Mouse (Mus musculus) stomach, embryonic 14.5 days (tissue): ENCODE measurements around the gene Amy1. TPM values are rescaled to one million over a fixed set of nuclear protein-coding genes. Genes with fewer than 3 reads are reported as not detected.
"Not testable (repeated sequence)": the region's sequence is repeated elsewhere in the genome, so short reads cannot be mapped to it uniquely, and the experiment has no call there.

Source experiments
- ATAC-seq: fragments of 200-750 bp; cut with Nextera tagmentation; 2 replicates; pipeline ENCODE4 v1.8.0; 2017; ENCODE audit warnings: low read depth, moderate TSS enrichment; ENCODE audit not compliant: insufficient number of reproducible peaks, insufficient read depth, low FRiP score
- H3K27ac ChIP-seq: fragments of 300-500 bp; sonication (generic); 2 replicates; pipeline ENCODE4 v1.5.1; 2014; ENCODE audit warnings: mild to moderate bottlenecking, low read length, moderate library complexity, mixed read lengths
- H3K27me3 ChIP-seq: fragments of 300-500 bp; sonication (generic); 2 replicates; pipeline ENCODE4 v1.6.1; 2014; ENCODE audit warnings: low read length, control low read depth, mixed read lengths; ENCODE audit not compliant: control insufficient read depth, insufficient read depth
- H3K36me3 ChIP-seq: fragments of 300-500 bp; sonication (generic); 2 replicates; pipeline ENCODE4 v1.6.1; 2014; ENCODE audit warnings: mild to moderate bottlenecking, control low read depth, low read length, moderate library complexity, mixed read lengths; ENCODE audit not compliant: control insufficient read depth, insufficient read depth
- H3K4me1 ChIP-seq: fragments of 300-500 bp; sonication (generic); 2 replicates; pipeline ENCODE4 v1.6.1; 2014; ENCODE audit warnings: low read length, control low read depth, mixed read lengths; ENCODE audit not compliant: control insufficient read depth, insufficient read depth
- H3K4me2 ChIP-seq: fragments of 300-500 bp; sonication (generic); replicated peaks from 2 replicates; pipeline ENCODE4 v1.6.1; 2014; ENCODE audit warnings: low read depth, low read length, control low read depth
- H3K4me3 ChIP-seq: fragments of 300-500 bp; sonication (generic); 2 replicates; pipeline ENCODE4 v1.5.1; 2014; ENCODE audit warnings: low read depth, low read length, control low read depth
- H3K9ac ChIP-seq: fragments of 300-500 bp; sonication (generic); replicated peaks from 2 replicates; pipeline ENCODE4 v1.6.1; 2014; ENCODE audit warnings: low read depth, mild to moderate bottlenecking, control low read depth, low read length, moderate library complexity, mixed read lengths
- H3K9me3 ChIP-seq: fragments of 300-500 bp; sonication (generic); 2 replicates; pipeline ENCODE4 v1.6.1; 2016; ENCODE audit warnings: low read depth, low read length, control low read depth; ENCODE audit not compliant: control insufficient read depth
- WGBS: fragments of 180-500 bp; shearing (Covaris S2); extraction: QIAGEN DNeasy Blood & Tissue Kit; methylation state at CpG from one replicate; pipeline ENCODE4 v1.1.7; 2014; 5-methylcytosine and 5-hydroxymethylcytosine counted together
- polyA plus RNA-seq: library from polyadenylated mRNA; unstranded; fragments of >200 nt; fragmentation: Nextera tagmentation; extraction: Ambion mirVana; gene quantifications from 2 replicates; pipeline ENCODE4 v1.2.1, GENCODE M21; 2014

Gene Amy1
- polyA plus RNA-seq, result 1.8 and 2.7 TPM in 2 replicates

DNA sequence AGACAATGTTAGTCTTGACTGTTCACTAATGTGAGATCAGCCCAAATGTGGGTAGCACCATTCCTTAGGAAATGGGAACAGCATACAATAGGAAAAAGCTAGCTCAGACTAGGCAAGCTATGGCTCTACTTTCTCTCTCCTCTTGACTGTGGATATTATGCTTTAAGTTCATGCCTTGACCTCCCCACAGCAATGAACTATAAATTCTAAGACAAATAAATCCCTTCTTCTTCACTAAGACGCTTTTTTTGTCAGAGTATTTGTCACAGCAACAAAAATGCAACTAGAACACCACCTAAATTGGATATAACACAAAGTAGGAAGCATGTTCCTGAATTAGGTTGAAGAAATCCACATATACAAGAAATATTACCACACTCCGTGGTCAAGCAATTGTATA lies at the start of gene Amy1:
Gene Amy1 (minus strand): TSS at position 101 of the 400 bp plus-strand sequence.
- Histone ChIP-seq H3K4me3 (no peak within 1 kb of the TSS), H3K4me1 (no peaks in the 10 kb centered on the region), H3K36me3 (peaks cover 6% of the 10 kb centered on the region), H3K9me3 (no peaks in the 10 kb centered on the region), H3K27me3 (no peaks in the 10 kb centered on the region), H3K27ac (no peak within 1 kb of the TSS), H3K9ac (no peak within 1 kb of the TSS), H3K4me2 (no peak within 1 kb of the TSS)
- 86% methylated on average over 2 of the region's 2 CpGs for WGBS
- no peak for ATAC-seq

DNA sequence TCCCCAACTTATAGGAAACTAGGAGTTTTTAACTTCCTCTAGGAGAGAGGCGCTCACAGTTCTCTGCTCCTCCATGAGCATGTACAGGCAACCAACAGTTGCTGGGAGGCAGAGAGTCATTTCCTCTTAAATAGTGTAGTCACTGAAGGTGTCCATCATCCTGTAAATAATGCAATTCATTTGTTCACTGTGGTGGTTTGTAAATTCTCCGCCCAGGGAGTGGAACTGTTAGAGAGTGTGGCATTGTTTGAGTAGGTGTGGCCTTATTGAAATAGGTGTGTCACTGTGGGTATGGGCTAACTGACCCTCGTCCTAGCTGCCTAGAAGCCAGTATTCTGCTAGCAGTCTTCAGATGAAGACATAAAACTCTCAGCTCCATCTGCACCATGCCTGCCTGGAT lies 47.8 kb upstream of the Amy1 start:
- H3K9me3 ChIP-seq, result no peaks in the 10 kb centered on the region
- no peak overlapping the region for H3K4me3 ChIP-seq
- no peak overlapping the region for H3K27ac ChIP-seq
- no peak overlapping the region for H3K9ac ChIP-seq
- ATAC-seq, result peak; percentile 56; the same call in 1 of the 2 replicates
- no peaks in the 10 kb centered on the region for H3K27me3 ChIP-seq
- 67% methylated on average over 3 of the region's 3 CpGs for WGBS
- H3K4me1 ChIP-seq, result no peaks in the 10 kb centered on the region
- H3K4me2 ChIP-seq, result no peak overlapping the region
- H3K36me3 ChIP-seq, result no peaks in the 10 kb centered on the region

DNA sequence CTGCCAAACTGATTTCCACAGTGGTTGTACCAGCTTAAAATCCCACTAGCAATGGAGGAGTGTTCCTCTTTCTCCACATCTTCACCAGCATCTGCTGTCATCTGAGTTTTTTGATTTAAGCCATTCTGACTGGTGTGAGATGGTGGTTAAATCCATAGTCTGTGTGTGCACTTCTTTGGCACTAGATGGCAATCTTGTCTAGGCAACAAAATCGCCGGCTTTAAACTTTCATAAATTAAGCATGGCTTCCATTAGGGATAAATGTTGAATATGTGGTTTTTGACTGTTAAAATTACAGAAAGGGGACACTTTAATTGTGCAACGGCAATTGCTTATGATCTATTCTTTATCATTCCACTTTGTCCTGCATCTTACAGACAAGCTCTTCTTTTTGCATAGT lies 44.9 kb upstream of the Amy1 start:
- H3K27ac ChIP-seq, H3K27me3 ChIP-seq, H3K4me2 ChIP-seq, H3K4me3 ChIP-seq, ATAC-seq, H3K4me1 ChIP-seq, H3K9ac ChIP-seq, H3K9me3 ChIP-seq, H3K36me3 ChIP-seq: not testable (repeated sequence)
- WGBS, result 30% methylated on average over 3 of the region's 3 CpGs

DNA sequence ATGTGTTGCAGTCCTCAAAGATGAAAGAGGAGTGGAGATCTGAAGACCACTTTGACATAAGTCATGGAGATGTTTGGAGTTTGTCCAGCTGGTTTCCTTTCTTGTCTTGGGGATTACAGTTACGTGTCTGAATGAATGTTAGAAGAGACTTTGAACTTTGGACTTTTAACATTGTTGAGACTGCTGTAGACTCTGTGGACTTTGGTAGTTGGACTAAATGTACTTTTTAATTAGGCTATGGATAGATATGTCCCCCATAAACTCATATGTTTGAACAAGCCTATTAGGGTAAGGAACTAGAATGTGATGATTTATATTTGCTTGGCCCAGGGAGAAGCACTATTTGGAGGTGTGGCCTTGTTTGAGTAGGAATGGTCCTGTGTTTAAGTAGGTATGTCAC lies 33.0 kb upstream of the Amy1 start:
- Histone ChIP-seq H3K9me3 (no peaks in the 10 kb centered on the region), H3K27me3 (no peaks in the 10 kb centered on the region), H3K4me1 (no peaks in the 10 kb centered on the region), H3K9ac (no peak overlapping the region), H3K4me2 (no peak overlapping the region), H3K27ac (no peak overlapping the region), H3K36me3 (no peaks in the 10 kb centered on the region), H3K4me3 (no peak overlapping the region)
- WGBS, result 52% methylated on average over 1 of the region's 1 CpGs
- no peak for ATAC-seq

DNA sequence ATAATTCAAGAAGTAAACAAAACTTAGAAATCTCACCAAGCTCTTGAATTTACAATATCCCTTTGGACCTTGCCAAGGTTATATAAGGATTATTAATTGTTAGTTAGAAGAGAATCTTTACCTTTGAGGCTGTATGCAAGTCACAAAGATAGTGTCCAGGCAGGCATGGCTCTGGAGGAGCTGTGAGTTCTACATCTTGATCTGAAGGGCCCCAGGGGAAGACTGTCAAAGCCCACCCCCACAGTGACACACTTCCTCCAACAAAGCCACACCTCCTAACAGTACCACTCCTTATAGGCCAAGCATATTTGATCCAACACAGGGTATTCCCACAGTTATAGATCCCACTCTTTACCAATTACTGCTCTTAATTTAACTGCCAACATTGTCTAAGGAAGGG lies 27.7 kb upstream of the Amy1 start:
- ATAC-seq, result no peak
- H3K4me1 ChIP-seq, result 0 out of 2 replicates have a peak, but pooled peaks cover 3% of the 10 kb centered on the region
- H3K27ac ChIP-seq, result no peak overlapping the region
- H3K9me3 ChIP-seq, result no peaks in the 10 kb centered on the region
- H3K27me3 ChIP-seq, result no peaks in the 10 kb centered on the region
- no peak overlapping the region for H3K4me2 ChIP-seq
- no peak overlapping the region for H3K4me3 ChIP-seq
- H3K36me3 ChIP-seq, result no peaks in the 10 kb centered on the region
- H3K9ac ChIP-seq, result no peak overlapping the region

DNA sequence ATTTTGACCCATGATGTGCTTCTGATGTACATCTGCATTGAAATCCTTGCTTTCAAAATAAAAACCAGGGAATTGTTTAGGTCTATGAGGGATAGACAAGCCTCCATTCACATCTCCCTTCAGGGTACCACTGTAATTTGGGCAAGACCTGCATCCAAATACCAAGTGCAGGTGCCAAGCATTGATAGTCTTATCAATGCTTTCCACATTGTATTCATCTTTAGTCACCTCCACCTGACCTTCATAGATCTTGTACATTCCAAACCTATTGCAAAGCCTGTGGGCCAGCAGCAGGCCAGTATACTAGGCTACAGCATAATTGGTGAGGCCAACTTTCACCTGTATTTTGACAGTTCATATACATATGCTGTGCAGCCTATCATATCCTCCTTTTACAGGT lies 25.1 kb upstream of the Amy1 start:
- H3K9ac ChIP-seq, result no peak overlapping the region
- H3K4me1 ChIP-seq, result peaks cover 3% of the 10 kb centered on the region; the same call in 1 of the 2 replicates
- no peak overlapping the region for H3K4me3 ChIP-seq
- ATAC-seq, result no peak
- no peak overlapping the region for H3K27ac ChIP-seq
- H3K27me3 ChIP-seq, result no peaks in the 10 kb centered on the region
- no peak overlapping the region for H3K4me2 ChIP-seq
- H3K9me3 ChIP-seq, result no peaks in the 10 kb centered on the region
- H3K36me3 ChIP-seq, result no peaks in the 10 kb centered on the region

DNA sequence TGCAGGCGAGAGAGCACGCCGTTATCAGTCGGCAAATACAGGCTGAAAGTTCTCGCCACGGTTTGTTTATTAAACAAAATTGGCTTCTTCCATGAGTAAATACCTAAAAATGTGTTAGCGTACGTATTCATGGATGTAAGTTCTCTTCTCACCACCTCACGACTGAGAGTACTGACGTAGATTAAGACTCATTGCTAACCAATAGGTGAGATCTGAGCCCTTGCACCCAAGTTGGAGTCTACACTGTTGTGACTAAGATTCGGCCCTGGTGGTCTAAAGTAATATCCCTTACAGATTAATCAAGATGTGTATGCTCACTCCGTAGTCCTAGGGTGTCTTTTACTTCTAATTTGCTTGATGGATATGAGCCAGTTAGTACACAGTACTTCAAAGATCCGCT lies 24.1 kb upstream of the Amy1 start:
- Histone ChIP-seq H3K9ac (peak overlapping the region; percentile 77), H3K4me1 (peaks cover 3% of the 10 kb centered on the region; the same call in 1 of the 2 replicates), H3K27me3 (no peaks in the 10 kb centered on the region), H3K36me3 (no peaks in the 10 kb centered on the region), H3K9me3 (no peaks in the 10 kb centered on the region), H3K27ac (peak overlapping the region; percentile 99), H3K4me3 (peak overlapping the region; percentile 55), H3K4me2 (peak overlapping the region; percentile 51)
- 6% methylated on average over 13 of the region's 13 CpGs for WGBS
- peak; percentile 16; the same call in 1 of the 2 replicates for ATAC-seq

DNA sequence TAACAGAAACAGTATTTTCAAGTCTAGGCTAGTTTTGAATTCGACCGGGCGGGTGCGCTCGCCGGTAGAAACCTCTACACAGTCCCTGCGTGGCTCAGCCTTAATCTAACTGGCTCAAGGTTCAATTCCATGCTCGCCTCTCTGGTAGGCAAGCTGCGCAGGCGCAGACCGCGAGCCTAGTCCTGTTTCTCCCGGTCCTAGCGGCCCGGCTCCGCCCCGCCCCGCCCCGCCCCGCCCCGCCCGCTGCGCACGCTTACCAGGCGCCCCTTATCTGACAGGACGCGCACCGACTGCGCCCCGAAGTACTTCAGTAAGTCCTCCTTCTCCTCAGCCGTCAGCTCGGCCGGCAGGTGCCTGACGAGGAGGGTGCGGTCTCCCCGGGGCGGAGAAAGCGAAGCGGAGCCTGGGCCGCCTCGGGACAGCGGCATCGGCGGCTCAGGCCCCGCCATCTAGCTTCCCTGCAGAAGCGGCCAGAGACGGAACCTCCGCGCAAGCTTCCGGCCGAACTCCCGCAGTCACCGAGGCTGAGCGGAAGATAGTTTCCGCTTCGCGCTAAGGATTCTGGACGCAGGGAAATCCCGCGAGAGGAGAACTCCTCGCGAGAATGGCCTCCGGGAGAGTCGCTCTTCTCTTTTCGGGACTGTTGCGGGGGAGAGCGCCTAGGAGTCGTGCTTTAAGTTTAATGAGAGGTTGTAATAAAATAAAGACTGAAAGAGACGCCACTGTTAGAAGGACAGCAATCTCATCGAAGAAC lies 23.3 kb upstream of the Amy1 start, which contains the start of gene Rnpc3:
Gene Rnpc3 (minus strand): TSS at position 544 of the 754 bp plus-strand sequence.
- ATAC-seq, result peak; percentile 97
- under 1% methylated on average over 67 of the region's 70 CpGs for WGBS

DNA sequence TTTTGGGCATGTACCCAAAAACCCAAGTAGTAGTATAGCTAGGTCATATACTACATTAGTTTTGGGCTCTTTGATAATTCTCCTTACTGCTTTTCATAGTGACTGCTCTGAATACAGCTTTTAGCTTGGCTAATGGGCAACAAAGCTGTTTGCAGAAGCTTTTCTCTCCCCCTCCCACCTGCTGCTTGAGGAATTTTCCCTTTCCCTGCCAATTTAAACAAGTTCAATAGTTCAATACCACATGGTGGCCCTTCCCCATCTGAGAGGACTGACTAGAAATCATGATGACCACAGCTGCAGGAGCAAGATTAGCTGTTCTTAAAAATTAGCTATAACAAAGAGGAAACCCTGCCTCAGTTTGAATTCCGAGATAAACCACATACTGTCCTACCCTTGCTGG lies 15.7 kb downstream of the Amy1 start:
- no peaks in the 10 kb centered on the region for H3K27me3 ChIP-seq

More for the DNA sequence above, 23.3 kb upstream of the Amy1 start, which contains the start of gene Rnpc3:
- Histone ChIP-seq H3K9me3 (no peaks in the 10 kb centered on the region), H3K27me3 (no peaks in the 10 kb centered on the region), H3K27ac (peak within 1 kb of the TSS; percentile 99), H3K4me2 (peak within 1 kb of the TSS; percentile 51), H3K9ac (peak within 1 kb of the TSS; percentile 77), H3K4me1 (peaks cover 3% of the 10 kb centered on the region; the same call in 1 of the 2 replicates), H3K36me3 (no peaks in the 10 kb centered on the region), H3K4me3 (peak within 1 kb of the TSS; percentile 55)

More for the DNA sequence above, 15.7 kb downstream of the Amy1 start:
- no peaks in the 10 kb centered on the region for H3K4me1 ChIP-seq
- no peak overlapping the region for H3K9ac ChIP-seq
- ATAC-seq, result no peak
- no peak overlapping the region for H3K27ac ChIP-seq
- no peak overlapping the region for H3K4me3 ChIP-seq
- no peaks in the 10 kb centered on the region for H3K9me3 ChIP-seq
- no peaks in the 10 kb centered on the region for H3K36me3 ChIP-seq
- no peak overlapping the region for H3K4me2 ChIP-seq
- 78% methylated on average over 1 of the region's 1 CpGs for WGBS
